Mouse (Mus musculus) lung, postnatal 10 days (tissue): Measurements from ENCODE around the gene Cpz.

Source experiments
- DNase-seq: peaks from one replicate; pipeline ENCODE4 v3.0.0; 2021

Gene Cpz

DNA sequence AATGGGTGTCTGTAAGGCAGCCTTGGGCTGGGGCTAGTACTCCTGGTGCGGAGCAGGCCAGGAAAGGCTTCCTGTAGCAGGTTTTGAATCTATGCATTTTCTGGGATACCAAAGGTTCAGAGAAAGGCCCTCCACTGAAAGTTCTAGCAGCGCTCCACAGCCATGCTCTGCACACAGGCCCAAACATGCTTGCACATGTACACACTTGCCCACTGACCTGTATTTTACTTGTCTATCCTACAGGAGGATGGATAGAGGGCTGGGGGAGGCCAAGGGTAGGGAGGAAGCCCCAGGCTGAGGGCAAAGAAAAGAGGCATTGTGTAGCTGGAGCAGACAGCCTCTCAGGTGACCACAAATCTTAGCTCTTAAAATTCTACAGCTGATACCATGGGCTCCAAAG, 1.1 kb downstream of the Cpz start:
- no peak for DNase-seq

DNA sequence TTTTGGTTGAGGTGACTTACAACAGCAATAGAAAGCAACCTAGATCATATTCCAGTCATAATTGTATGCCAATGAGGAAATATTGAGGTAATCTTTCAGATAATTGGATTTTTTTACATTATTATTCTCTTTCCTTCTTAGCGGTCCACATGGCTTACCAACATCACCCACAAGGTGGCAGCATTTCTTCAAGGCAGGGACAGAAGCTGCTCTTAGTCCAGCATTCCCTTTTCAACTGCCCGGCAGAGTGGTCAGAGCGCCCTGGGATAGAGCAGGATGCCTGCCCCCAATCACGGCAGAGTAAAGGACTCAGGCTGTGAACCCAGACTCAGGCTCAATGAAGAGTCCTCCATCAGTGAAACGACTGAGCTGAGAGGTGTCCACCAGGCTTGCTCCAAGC, 1.8 kb downstream of the Cpz start:
- peak; percentile 84 for DNase-seq

GRCm38 (mm10) chr5:35516781-35517180, 8.7 kb downstream of the Cpz start:
- no peak for DNase-seq

GRCm38 (mm10) chr5:35510589-35510988, 14.9 kb downstream of the Cpz start:
- peak; percentile 71 for DNase-seq

DNA sequence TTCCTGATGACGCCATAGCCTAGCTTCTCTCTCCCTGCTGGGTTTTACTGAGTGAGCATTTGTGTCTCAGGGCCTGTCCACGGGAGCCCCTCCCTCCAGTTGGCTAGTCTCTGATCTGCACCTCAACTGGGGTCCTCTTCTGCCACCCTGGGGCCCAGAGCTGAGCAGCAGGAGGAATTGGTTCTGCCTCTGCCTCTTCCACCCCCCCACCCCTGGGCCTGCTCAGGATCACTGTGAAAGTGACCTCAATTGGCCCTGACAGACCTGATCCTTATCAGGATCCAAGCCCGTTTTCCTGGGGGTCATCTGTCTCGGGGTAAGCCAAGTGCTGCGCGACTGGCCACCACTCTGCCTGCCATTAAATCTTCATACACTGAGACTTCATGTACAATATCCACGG, 20.5 kb downstream of the Cpz start:
- DNase-seq = no peak

GRCm38 (mm10) chr5:35497344-35497743, 28.2 kb downstream of the Cpz start:
- no peak for DNase-seq

DNA sequence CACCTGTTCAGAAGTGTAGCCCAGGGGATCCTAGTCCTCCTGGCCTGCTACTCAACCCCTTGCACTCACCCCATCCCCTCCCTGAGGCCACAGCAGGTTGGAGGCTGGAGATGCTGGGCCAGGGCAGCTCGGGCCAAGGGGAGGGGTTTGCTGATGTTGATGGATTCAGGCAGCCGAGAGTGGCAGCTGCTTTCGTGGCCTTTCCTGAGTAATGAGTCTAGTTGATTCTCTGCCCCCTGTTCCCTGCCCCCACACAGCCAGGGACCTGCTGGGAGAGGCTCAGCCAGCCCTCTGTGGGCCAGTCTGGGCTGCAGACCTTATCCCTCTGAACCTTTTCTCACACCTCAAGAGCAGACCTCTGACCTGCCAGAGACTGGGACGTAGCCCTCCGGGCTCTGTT, 29.5 kb downstream of the Cpz start:
- no peak for DNase-seq

GRCm38 (mm10) chr5:35494773-35495390, 30.6 kb downstream of the Cpz start:
- DNase-seq = no peak

GRCm38 (mm10) chr5:35493770-35494169, 31.7 kb downstream of the Cpz start:
- no peak for DNase-seq

DNA sequence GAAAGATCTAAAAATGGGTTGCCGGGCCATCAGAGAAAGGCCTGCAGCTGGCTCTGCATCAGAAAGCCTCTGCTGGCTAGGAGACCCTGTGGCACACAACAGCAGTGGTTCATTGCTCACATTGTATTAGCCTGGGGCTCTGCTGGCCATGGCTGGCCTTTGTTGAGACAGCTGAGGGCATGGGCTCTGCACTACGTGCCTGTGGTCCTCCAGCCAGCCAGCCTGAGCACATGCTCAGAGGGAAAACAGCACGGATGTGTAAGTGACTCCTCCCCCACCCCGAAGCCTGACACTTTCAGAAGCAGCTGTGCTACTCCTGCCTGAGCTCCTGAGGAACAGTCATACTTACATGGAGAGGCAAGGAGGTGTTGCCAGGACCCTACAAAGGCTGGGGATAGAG, 46.0 kb downstream of the Cpz start:
- no peak for DNase-seq

- DNase-seq = peak; percentile 9
Observed at GRCm38 (mm10) chr5:35475236-35475635, 50.3 kb downstream of the Cpz start.

GRCm38 (mm10) chr5:35470885-35471528, 54.5 kb downstream of the Cpz start:
- no peak for DNase-seq

GRCm38 (mm10) chr5:35465966-35466635, 59.4 kb downstream of the Cpz start:
- no peak for DNase-seq

DNA sequence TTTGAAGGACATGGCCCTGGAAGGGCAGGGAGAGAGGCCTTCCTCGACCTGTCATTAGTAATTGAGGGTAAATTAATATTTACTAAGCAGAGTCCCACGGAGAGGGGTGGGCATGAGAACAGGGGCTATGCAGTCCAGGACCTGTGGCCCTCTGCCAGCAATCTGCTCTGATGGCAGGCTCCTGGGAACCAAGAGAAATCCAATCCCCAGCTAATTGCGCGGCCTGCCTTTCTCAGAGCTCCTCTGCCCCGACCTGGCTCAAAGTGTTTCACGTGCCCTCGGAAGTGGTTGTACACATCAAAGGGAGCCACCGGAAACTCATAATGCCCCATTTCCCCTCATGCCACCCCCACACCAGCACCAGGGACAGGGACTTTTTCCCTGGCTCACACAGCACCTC, 63.4 kb downstream of the Cpz start:
- no peak for DNase-seq

GRCm38 (mm10) chr5:35459760-35460159, 65.7 kb downstream of the Cpz start:
- DNase-seq = no peak

GRCm38 (mm10) chr5:35458267-35458666, 67.2 kb downstream of the Cpz start:
- no peak for DNase-seq

DNA sequence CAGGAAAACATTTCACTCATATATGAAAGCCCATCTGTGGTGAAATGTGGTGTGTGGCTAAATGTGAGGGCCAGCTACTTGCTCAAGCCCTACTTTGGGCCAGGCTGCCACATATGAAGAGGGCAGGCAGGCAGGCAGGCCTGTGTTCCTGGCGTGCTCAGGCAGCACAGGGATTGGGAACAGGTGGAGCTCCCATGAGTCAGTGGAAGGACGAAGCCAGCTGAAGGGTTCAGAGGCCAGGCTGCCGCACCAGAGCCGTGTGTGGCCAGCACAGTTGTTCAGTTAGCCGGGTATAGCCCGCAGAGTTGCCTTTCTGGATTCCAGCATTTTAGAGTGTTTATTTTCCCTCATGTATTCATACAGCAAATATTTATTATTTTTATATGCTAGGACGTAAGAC, 68.1 kb downstream of the Cpz start:
- no peak for DNase-seq

- DNase-seq = no peak
Observed at GRCm38 (mm10) chr5:35454187-35454800, 71.2 kb downstream of the Cpz start.
